Mouse (Mus musculus): ENCODE measurements around the gene Mtap. TPM values are rescaled to one million over a fixed set of nuclear protein-coding genes. Genes with fewer than 3 reads are reported as not detected.

Mtap gene
- total RNA-seq (2022), result 10 to 100 TPM; 15.3 to 18.8 (median 16.9) TPM

DNA sequence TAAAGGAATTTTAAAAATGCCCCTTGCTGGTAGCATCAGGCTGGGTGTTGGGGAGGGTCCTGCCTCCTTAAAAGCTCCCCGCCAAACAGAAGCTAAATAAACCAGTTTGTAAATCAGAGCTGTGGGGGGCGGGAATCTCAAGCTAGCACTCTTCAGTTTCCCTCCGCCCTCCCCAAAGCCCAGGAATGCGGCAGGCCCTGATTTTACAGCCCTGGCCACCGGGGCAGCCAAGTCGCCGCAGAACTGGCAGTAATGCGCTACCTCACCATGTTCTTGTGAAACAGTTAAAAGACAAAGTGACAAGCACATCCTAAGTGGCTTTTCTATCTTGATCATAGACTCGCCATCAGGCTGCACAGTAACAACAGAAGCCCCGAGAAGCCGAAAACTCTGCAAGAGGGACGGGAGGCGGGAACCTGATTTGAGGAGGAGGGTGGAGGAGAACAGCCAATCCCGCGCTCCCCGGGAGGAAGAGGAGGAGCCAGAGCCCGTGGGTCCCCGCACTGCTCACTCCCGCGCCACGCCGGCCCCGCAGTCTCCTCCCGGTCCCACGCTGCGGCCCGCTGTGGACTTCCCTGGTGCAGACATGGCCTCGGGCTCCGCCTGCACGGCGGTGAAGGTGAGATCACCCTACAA, at the start of gene Mtap:
Gene Mtap, plus strand, starts transcription at position 217 of the 636 bp plus-strand sequence.
- peak; percentile 48 to 59 for DNase-seq (ENCODE audit: low spot score in 2 of 2)

DNA sequence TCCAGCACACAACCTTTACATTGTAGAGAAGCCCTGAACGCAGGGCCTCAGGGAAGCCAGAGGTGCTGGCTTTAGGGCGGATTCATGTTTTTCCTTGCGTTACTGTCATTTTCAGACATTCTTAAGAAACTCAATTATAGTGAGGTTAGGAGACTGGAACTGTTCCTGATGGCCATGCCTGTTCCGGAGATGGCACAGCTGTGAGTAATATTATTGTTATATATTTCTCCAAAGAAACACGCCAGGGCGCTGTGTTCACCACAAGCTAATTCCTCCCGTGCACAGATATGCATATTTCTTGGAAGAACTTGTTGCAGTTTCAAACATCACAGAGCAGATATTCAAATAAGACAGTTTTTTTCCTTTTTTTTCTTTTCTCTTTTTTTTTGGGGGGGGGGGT, 47.8 kb upstream of the Mtap start:
- no peak for DNase-seq (ENCODE audit: low spot score in 2 of 2)

DNA sequence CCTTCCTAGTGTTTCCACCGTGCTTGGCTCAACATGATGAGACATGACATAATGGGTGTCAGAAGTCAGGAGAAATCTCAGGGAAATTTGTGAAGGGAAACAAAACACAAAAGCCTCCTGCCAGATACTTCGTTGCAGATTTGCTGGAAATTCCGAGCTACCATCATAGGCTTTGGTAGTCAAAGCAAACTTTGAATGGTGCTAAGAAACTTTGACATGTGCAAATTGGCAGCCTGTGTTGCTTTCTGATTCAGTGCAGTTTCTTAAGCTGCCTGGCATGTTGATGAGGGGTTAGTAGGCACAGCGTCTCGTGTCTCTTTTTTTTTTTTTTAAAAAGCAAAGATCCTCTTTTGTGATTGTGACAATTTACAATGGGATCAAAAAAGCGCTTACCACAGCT, 46.7 kb upstream of the Mtap start:
- DNase-seq (ENCODE audit: low spot score in 2 of 2), result no peak

DNA sequence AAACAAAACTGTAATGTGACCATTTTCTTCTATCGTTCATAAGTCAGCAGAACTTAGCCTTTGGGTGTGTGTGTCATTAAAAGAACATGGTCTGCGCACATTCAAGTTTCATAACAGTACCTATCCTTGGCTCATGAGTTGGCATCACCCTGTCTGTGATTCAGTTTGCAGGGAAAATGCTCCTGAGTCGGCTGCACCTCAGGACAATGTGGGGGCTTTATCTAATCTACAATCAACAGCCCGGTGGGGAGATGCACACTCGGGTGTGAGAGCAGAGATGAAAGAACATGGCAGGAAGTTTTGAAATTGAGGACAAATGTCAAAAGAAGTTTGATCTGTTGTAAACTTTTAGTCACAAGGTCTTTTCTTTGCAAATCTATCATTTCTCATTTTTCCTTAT, 44.8 kb upstream of the Mtap start:
- no peak for DNase-seq (ENCODE audit: low spot score in 2 of 2)

DNA sequence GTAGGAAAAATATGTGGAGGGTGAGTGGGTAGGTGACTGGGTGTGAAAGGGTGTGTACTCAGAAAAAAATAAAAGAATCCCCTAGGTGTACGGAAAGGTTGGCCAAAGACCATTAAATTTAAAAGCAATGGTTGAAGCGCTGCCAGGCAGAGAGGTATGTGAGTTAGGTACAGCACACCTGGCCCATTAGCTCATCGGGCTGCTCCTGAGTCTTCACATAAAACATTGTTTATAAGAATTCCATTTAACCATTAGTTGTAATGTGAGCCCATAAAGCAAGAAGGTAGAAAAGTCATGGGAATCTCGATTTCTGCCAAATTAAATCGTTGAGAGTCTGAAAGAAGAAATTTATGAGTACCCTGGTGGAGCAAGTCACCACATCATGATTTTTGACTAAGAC, 42.1 kb upstream of the Mtap start:
- no peak for DNase-seq (ENCODE audit: low spot score in 2 of 2)

DNA sequence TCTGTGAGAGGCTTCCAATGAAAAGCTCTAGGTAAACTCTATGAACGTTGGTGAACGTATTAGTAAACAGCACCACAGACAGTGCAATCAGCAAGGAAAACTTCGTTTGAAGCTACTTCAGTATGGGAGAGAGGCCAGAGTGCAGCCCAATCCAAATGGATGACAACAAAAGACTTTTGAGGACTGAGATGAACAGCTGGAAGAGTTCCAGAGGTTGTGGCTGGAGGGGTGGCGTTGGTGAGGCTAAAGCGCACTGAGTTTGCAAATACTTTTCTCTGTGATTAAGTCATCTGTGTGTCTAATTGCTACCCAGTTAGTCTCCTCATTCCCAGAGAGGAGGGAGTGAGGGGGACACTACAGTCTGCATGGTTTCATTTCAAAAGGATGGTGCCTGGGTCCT, 38.7 kb upstream of the Mtap start:
- DNase-seq (ENCODE audit: low spot score in 2 of 2), result no peak

DNA sequence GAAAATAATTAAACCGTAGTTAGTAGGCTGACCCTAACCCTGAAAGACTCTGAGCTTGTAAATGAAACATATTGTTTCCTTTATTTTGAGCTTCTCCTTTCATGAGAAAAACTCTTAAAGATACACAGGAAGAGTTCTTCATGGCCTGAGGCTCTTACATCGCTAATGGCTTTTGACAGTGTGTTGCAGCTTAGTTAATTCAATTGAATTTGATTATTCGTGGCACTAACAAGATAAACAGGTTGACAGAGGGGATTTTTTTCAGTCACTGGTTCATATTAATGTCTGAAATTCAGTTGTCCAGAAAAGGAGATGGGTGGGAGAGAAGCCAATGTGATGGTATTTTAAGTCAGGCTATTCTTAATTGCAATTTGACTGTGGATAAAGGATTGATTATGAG, 35.6 kb upstream of the Mtap start:
- DNase-seq (ENCODE audit: low spot score in 2 of 2), result no peak

DNA sequence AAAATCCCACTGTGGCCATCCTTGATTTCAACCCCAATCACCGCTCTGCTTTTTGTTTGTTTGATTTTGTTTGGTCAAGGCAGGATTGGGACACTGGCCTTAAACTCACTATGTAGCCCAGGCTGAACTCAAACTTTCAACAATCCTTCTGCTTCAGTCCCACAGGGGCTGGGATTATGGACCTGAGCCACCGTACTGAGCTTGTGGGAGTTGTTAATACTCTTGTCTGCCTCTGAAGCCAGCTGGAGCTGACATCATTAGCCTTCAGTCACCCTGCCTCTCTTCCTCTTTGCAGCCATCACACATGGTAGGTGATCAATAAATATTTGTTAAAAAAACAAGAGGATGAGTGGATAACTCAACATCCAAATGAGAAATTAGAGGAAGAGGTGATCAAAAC, 34.6 kb upstream of the Mtap start:
- no peak for DNase-seq (ENCODE audit: low spot score in 2 of 2)

DNA sequence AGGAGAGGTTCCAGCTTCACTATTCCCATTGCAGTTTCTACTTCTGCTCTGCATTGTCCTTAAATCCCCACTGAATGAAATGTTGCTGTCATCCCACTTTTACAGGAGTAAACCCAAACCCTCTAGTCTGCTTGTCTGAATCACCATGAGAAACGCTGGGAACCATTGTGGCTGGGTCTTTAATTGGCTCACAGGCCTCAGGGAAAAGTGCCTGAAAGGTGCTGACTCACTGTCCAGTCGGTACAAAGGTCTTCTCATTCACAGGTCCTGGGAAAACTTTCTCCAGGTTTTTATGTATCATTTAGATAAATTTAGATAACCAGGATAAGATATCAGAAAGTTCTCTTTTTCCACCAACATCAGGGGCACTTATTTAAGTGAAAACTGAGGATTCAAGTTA, 31.4 kb upstream of the Mtap start:
- DNase-seq (ENCODE audit: low spot score in 2 of 2), result no peak

DNA sequence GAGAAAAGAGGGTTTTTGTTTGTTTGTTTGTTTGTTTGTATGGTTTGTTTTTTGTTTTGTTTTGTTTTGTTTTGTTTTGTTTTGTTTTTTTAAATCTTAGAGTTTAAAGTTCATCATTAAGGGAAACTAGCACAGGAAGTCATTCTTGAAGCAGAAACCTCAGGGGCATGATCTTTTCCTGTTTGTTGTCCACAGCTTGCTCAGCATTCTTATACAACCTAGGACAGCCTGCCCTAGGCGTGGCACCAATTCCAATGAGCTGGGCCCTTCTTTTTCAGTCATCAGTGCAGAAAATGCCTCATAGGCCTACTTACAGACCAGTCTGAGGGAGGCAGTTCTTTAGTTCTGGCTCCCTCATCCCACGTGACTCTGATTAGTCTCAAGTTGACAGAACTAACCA, 30.4 kb upstream of the Mtap start:
- DNase-seq (ENCODE audit: low spot score in 2 of 2), result no peak

DNA sequence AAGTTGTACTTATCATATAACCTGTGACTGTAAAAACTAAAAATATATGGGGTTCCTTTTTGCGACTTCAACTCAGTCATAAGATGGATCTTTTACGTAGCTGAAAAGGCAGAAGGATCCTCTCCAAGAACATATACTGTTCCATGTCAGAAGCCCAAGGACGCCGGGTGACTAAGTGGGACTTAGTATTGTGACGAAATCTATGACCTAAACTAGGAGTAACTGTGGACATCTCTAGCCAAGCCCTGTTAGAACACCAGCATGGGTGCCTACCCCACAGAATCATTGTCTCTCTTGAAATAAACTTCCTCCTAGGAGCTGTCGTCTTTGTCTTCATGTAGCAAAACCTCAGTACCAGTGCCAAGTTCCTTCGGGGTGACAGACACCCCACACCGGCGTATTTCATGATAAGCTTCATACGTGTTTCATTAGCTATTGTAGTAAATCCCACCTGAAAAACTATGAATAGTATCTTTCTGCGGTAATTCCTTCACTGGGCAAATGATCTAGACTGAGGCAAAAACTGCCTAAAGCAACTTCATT, 24.7 kb upstream of the Mtap start:
- DNase-seq (ENCODE audit: low spot score in 2 of 2), result no peak

DNA sequence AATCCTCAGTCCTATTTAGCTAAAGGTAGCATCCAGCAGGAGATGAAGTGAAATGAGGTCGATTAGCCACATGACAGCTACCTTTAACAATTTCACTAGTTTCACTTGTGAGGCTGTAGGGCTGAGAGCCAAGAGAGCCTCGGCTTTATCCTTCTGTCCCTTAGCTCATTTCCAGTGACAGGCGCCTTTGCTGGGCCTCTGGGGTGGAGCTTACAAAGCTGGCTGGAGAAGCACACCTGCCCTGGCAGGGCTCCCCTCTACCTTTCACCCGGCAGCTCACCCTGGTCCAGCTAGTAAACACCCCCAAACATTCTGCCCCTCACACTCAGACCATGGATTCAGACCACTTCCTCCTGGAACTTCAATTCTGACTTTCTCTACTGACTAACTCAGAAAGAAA, 24.1 kb upstream of the Mtap start:
- no peak for DNase-seq (ENCODE audit: low spot score in 2 of 2)

DNA sequence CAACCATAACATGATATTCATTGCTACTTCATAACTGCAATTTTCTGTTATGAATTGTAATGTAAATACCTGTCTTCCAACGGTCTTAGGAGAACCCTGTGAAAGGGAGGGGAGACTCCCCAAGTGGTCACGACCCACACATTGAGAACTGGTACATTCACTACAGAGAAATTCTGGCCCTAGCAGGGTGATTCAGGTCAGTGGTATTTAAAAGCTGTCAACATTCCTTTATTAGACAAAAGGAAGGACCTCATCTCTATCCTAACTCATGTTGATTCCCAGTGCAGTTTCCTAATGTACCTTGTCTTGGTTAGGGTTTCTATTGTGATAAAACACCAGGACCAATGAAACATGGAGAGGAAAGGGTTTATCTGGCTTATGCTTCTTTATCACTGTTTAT, 20.9 kb upstream of the Mtap start:
- no peak for DNase-seq (ENCODE audit: low spot score in 2 of 2)

DNA sequence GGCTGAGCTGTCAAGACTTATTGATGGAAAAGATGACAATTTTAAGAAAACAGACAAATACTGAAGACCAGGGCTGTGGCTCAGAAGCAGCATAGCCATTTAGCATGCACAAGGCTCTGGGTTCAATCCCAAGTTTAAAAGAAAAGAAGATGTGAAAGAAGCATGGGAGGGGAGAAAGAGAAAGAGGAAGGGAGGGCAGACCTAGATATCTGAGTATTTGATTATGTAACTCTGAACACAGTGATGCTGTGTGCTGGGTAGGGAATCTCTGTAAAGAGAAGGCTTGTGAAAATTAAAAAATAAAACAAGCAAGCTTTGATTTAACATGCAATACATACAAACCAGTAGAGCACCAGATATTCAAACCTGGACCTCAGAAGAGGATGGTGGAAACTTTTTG, 17.0 kb upstream of the Mtap start:
- no peak for DNase-seq (ENCODE audit: low spot score in 2 of 2)

DNA sequence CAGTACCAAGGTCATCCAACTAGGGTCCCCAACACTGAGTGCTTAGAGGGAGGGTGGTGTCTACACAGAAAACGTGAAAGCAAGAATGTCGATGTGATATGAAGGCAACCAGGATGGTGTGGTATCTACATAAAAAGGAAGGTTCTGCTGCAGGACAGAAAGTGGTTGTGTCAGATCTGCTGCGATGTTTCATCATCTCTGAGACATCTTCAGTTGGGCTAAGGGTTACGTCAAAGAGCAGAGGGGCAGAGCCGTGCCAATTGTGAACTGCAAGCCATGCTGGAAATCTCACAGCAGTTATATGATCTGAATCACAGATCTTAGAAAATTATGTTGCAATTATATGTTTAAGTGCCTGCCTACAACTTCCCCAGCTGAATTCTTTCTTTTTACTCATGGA, 16.6 kb upstream of the Mtap start:
- DNase-seq (ENCODE audit: low spot score in 2 of 2), result no peak

DNA sequence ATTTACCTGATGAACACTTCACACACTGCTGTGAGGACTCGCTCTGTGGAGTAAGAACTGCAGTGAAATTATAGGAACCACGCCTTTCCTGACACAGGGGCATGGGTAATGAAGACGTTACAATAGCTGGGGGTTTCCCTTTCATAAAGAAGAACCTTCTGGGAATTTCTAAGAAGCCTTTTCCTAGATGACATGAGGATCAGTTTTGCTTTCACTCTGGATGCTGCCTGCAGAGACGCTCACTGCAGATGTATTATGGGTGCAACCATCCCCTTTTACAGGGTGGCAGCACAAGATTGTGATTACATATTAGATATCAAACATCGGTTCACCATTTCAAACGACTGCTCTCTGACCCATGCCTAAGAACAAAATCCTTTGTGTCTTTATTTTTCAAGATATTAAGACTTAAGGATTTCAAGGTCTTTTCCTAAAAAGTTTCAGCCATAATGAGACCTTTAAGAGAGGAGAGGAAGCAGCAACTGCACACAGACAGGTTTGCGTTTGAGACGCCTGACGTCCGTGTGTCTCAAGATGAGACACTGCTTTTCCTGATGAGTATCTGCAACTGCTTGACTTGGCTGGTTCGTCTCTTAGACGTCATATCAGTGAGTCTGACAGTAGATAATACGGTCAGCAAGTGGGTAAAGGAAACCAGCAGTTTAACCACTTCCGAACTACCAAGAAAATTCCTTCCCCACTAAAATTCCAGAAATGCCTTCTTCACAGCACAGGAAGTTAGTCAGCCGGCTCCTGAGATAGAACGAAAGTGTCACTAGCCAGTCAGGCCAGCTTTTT, 13.3 kb upstream of the Mtap start:
- DNase-seq (ENCODE audit: low spot score in 2 of 2), result no peak

DNA sequence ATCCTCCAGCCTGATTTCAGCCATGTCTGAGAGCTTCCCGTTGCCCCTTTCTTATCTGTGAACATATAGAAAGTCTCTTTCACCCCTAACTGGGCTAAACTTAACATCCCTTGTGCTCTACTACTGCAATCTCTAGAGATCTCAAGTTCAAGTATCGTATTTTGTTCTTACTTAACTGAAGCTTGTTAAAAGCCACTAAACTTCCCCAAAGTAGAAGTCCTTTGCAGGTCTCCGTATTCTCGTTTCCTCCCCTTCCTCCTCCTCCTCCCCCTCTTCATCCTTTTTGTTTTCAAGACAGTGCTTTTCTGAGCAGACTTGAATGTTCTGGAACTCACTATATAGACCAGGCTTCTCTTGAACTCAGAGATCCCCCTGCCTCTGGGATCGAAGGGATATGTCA, 9.2 kb upstream of the Mtap start:
- DNase-seq (ENCODE audit: low spot score in 2 of 2), result no peak

DNA sequence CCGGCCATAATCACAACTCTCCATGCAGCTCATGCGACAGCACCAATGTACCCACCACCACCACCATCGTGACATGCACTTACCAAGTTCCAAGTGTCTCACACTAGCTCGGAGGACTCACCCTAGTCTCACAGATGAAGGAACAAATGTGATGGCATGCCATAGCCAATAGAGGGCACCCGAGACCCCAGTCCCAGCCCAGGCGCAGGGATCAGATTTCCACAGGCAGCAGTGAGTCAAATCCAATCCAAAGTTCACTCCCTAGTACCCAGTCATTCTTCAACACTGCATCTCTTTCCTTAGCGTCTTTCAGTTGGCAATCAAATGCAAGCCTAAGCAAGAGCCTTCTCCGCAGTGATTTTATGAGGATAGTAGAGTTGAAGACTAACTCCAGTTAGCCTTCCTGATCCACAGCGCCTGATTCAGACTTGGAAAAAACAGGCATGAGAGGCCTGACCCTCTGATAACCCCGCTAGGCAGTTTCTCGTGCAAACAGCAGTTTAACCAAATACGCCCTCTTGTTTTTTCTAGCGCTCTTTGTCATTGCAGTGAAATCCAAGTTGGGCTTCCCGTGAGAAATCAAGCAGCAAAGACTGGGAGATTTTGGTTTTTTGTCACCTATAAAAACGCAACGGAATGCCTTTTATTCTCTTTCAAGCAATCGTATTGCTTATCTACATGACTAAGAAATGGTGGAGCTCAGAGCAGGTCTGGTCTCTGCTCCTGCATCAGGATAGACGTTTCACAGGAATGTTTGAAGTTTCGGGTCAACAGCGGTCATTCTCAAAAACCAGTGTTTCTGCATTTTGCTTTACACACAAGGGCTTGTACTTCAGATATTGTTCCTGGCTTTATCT, 8.6 kb upstream of the Mtap start:
- DNase-seq (ENCODE audit: low spot score in 2 of 2), result no peak

DNA sequence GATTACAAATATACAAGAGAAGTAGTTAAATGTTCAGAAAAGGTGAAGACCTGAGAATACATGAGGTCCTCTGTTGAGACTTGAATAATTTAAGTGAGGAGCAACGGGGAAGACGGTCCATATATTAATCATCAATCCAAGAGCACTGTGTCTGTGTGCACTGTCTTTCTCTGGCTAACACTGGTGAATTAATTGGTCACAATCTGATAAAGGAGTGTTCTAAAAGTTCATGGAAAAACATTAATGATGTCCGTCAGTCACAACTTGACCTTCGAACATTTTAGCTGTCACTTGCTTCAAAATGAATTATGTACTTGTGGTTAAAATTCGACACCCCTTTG, 8.0 kb upstream of the Mtap start:
- DNase-seq (ENCODE audit: low spot score in 2 of 2), result no peak

DNA sequence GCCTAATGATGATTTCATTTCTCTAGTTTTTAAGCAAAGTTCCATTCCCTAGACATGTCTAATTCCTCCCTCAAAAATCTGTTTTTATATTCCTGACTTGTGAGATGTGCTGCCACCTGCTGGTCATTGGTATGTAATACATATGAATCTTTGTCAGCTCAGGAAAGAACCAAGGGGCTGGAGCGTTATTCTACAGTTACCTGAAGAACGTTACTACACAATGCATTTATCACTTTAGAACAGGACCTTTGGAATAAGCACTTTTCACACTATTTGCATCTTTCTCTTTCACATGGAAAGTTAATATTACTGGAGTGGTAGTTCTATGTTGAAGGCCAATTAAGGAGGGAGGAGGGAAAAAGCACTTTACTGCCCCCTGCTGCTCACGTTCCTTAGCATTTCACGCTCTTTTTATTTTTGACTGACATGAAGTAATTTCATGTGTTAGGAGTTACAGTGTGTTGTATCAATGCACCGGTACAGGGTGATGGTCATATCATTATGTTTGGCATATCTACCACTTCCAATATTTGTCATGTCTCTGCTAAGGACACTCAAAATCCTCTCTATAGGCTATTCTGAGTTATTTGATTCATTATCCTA, 7.5 kb upstream of the Mtap start:
- DNase-seq (ENCODE audit: low spot score in 2 of 2), result peak; percentile 10 to 26

DNA sequence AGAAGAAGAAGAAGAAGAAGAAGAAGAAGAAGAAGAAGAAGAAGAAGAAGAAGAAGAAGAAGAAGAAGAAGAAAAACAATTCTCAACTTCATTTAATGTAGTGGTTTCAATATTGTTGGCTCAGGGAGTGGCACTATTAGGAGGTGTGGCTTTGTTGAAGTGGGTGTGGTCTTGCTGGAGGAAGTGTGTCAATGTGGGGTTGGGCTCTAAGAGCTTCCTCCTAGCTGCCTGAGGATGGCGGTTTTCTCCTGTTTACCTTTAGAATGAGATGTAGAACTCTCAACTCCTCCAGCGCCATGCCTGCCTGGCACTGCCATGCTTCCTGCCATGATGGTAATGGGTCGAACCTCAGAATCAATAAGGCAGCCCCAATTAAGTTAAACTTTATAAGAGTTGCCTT, 5.1 kb upstream of the Mtap start:
- no peak for DNase-seq (ENCODE audit: low spot score in 2 of 2)

DNA sequence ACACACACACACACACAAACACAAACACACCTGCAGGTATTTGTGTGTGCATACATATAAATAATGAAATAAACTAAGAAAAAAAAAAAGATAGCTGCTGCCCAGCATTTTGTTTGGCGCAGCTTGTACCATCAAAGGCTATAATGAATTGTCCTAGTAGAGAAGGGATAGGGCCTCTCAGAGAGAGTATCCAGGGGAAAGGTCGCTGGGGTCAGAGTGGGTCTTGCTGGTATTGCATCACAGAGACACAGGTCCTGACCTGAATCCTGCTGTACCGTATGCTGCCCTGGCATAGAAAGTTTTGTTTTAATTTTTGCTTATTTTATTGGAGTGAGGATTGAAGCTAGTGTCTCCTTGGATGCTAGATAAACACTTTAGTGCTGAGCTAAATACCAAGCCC, 566 bp upstream of the Mtap start:
- no peak for DNase-seq (ENCODE audit: low spot score in 2 of 2)

All from gastrocnemius, adult 8-10 months (tissue).